Mouse (Mus musculus) bone marrow macrophage, adult 2 months (primary cell): ENCODE results near the gene Olfr1254.

Experiments
- CTCF ChIP-seq: IDR thresholded peaks from 2 replicates; pipeline ENCODE4 v1.5.1; 2012; ENCODE audit warnings: low read depth, mild to moderate bottlenecking, low read length, moderate library complexity
- POLR2A ChIP-seq: IDR thresholded peaks from 2 replicates; pipeline ENCODE4 v1.6.1; 2012; ENCODE audit warnings: mild to moderate bottlenecking, low read depth, low read length, borderline replicate concordance

DNA sequence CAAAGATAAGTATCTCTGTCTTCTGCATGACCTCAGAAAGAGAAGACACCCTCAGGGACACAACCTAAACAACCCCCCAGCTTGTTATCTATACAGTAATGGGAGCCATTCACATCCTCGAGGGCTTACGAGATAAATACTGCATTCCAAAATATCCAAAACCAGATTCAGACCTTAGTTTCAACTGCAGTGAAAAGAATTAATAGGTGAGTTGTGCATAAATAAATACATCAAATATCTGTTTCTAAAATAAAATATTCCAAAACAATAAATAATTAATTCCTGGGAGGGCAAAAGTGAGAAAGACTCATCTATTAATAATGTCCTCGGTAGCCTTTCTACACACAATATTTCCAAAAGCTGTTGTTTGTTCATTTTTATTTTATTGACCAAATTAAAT, 18.3 kb upstream of the Olfr1254 start, which contains the start of gene Olfr1255:
- TF ChIP-seq CTCF (no peak), POLR2A (no peak)
